Mouse (Mus musculus) forebrain, embryonic 16.5 days (tissue): ENCODE data around the gene Tmem184b. TPM values are rescaled to one million over a fixed set of nuclear protein-coding genes. Genes with fewer than 3 reads are reported as not detected.
A peak's percentile ranks its signal among the peaks of the same experiment; 100 is the strongest.

ENCODE experiments used
- ATAC-seq: fragments of 200-750 bp; cut with Nextera tagmentation; 2 replicates; pipeline ENCODE4 v1.8.0; 2017; ENCODE audit warnings: mild to moderate bottlenecking, moderate library complexity
- H3K27ac ChIP-seq: fragments of 300-500 bp; sonication (generic); 2 replicates; pipeline ENCODE4 v1.5.1; 2014; ENCODE audit warnings: low read length, control low read depth
- H3K27me3 ChIP-seq: fragments of 300-500 bp; sonication (generic); replicated peaks from 2 replicates; pipeline ENCODE4 v1.6.1; 2014; ENCODE audit warnings: low read length; ENCODE audit not compliant: control insufficient read depth, insufficient read depth
- H3K36me3 ChIP-seq: fragments of 300-500 bp; sonication (generic); 2 replicates; pipeline ENCODE4 v1.6.1; 2014; ENCODE audit not compliant: control insufficient read depth, insufficient read depth
- H3K4me1 ChIP-seq: fragments of 300-500 bp; sonication (generic); replicated peaks from 2 replicates; pipeline ENCODE4 v1.6.1; 2014; ENCODE audit warnings: low read length; ENCODE audit not compliant: control insufficient read depth, insufficient read depth
- H3K4me2 ChIP-seq: fragments of 300-500 bp; sonication (generic); 2 replicates; pipeline ENCODE4 v1.6.1; 2014; ENCODE audit warnings: mild to moderate bottlenecking, low read length, control low read depth
- H3K4me3 ChIP-seq: fragments of 300-500 bp; sonication (generic); replicated peaks from 2 replicates; pipeline ENCODE4 v1.5.1; 2014; ENCODE audit warnings: mild to moderate bottlenecking, low read length, control low read depth
- H3K9ac ChIP-seq: fragments of 300-500 bp; sonication (generic); replicated peaks from 2 replicates; pipeline ENCODE4 v1.6.1; 2014; ENCODE audit warnings: low read depth, low read length, control low read depth
- H3K9me3 ChIP-seq: fragments of 300-500 bp; sonication (generic); 2 replicates; pipeline ENCODE4 v1.6.1; 2016; ENCODE audit warnings: low read length; ENCODE audit not compliant: control insufficient read depth
- WGBS: fragments of 180-500 bp; shearing (Covaris S2); extraction: QIAGEN DNeasy Blood & Tissue Kit; methylation state at CpG from one replicate; pipeline ENCODE4 v1.1.7; 2014; 5-methylcytosine and 5-hydroxymethylcytosine counted together
- polyA plus RNA-seq: library from polyadenylated mRNA; unstranded; fragments of >200 nt; fragmentation: Nextera tagmentation; extraction: Ambion mirVana; gene quantifications from 2 replicates; pipeline ENCODE4 v1.2.1, GENCODE M21; 2015

The Tmem184b gene
- polyA plus RNA-seq, 1 experiment from 2014 or later = 43.4 TPM

- H3K27ac ChIP-seq = peak overlapping the region; percentile 84
- ATAC-seq = peak; percentile 54; the same call in 1 of the 2 replicates
- peaks cover 7% of the 10 kb centered on the region for H3K36me3 ChIP-seq
- WGBS = 33% methylated on average over 23 of the region's 23 CpGs
- no peak overlapping the region for H3K4me3 ChIP-seq
- H3K9me3 ChIP-seq = no peaks in the 10 kb centered on the region
- peak overlapping the region; percentile 20 for H3K4me2 ChIP-seq
- H3K9ac ChIP-seq = peak overlapping the region; percentile 26; the same call in 1 of the 2 replicates
- peaks cover 20% of the 10 kb centered on the region for H3K4me1 ChIP-seq
- H3K27me3 ChIP-seq = no peaks in the 10 kb centered on the region
Observed at GRCm38 (mm10) chr15:79380468-79381444, 22.6 kb downstream of the Tmem184b start.

GRCm38 (mm10) chr15:79379658-79380057 lies 23.7 kb downstream of the Tmem184b start:
- no peak for ATAC-seq
- Histone ChIP-seq H3K4me3 (no peak overlapping the region), H3K27ac (no peak overlapping the region), H3K36me3 (peaks cover 7% of the 10 kb centered on the region), H3K27me3 (no peaks in the 10 kb centered on the region), H3K4me2 (no peak overlapping the region), H3K4me1 (peaks cover 20% of the 10 kb centered on the region), H3K9ac (no peak overlapping the region), H3K9me3 (no peaks in the 10 kb centered on the region)
- 91% methylated on average over 7 of the region's 7 CpGs for WGBS

GRCm38 (mm10) chr15:79378608-79379007 lies 24.8 kb downstream of the Tmem184b start:
- Histone ChIP-seq H3K27me3 (no peaks in the 10 kb centered on the region), H3K36me3 (peaks cover 9% of the 10 kb centered on the region), H3K4me1 (peaks cover 20% of the 10 kb centered on the region), H3K27ac (no peak overlapping the region), H3K4me3 (no peak overlapping the region), H3K9ac (no peak overlapping the region), H3K9me3 (no peaks in the 10 kb centered on the region), H3K4me2 (no peak overlapping the region)
- 96% methylated on average over 10 of the region's 10 CpGs for WGBS
- ATAC-seq = no peak

GRCm38 (mm10) chr15:79377681-79378080 lies 25.7 kb downstream of the Tmem184b start:
- Histone ChIP-seq H3K9ac (no peak overlapping the region), H3K27ac (no peak overlapping the region), H3K4me2 (no peak overlapping the region), H3K27me3 (no peaks in the 10 kb centered on the region), H3K4me3 (no peak overlapping the region), H3K4me1 (peaks cover 15% of the 10 kb centered on the region), H3K36me3 (peaks cover 9% of the 10 kb centered on the region), H3K9me3 (no peaks in the 10 kb centered on the region)
- 83% methylated on average over 6 of the region's 6 CpGs for WGBS
- ATAC-seq = no peak

GRCm38 (mm10) chr15:79374760-79375159 lies 28.6 kb downstream of the Tmem184b start:
- Histone ChIP-seq H3K4me2 (no peak overlapping the region), H3K4me3 (no peak overlapping the region), H3K9ac (no peak overlapping the region), H3K4me1 (no peaks in the 10 kb centered on the region), H3K36me3 (peaks cover 9% of the 10 kb centered on the region), H3K27me3 (no peaks in the 10 kb centered on the region), H3K27ac (no peak overlapping the region), H3K9me3 (no peaks in the 10 kb centered on the region)
- WGBS = 61% methylated on average over 3 of the region's 3 CpGs
- no peak for ATAC-seq

- H3K27me3 ChIP-seq = no peaks in the 10 kb centered on the region
- no peak overlapping the region for H3K4me2 ChIP-seq
- no peak for ATAC-seq
- WGBS = 89% methylated on average over 7 of the region's 7 CpGs
- H3K4me1 ChIP-seq = no peaks in the 10 kb centered on the region
- no peak overlapping the region for H3K27ac ChIP-seq
- H3K4me3 ChIP-seq = no peak overlapping the region
- H3K9me3 ChIP-seq = no peaks in the 10 kb centered on the region
- H3K9ac ChIP-seq = no peak overlapping the region
- peaks cover 9% of the 10 kb centered on the region for H3K36me3 ChIP-seq
Observed at GRCm38 (mm10) chr15:79370281-79370843, 33.0 kb downstream of the Tmem184b start.

GRCm38 (mm10) chr15:79369452-79370280 lies 33.7 kb downstream of the Tmem184b start:
- Histone ChIP-seq H3K36me3 (peaks cover 10% of the 10 kb centered on the region), H3K9me3 (no peaks in the 10 kb centered on the region), H3K27me3 (no peaks in the 10 kb centered on the region), H3K4me2 (no peak overlapping the region), H3K4me1 (no peaks in the 10 kb centered on the region), H3K4me3 (no peak overlapping the region), H3K27ac (no peak overlapping the region), H3K9ac (no peak overlapping the region)
- 81% methylated on average over 15 of the region's 15 CpGs for WGBS
- no peak for ATAC-seq

- Histone ChIP-seq H3K4me2 (no peak overlapping the region), H3K9ac (no peak overlapping the region), H3K27ac (no peak overlapping the region), H3K27me3 (no peaks in the 10 kb centered on the region), H3K36me3 (peaks cover 8% of the 10 kb centered on the region), H3K4me3 (no peak overlapping the region), H3K9me3 (no peaks in the 10 kb centered on the region), H3K4me1 (no peaks in the 10 kb centered on the region)
- no peak for ATAC-seq
- 92% methylated on average over 8 of the region's 8 CpGs for WGBS
Observed at GRCm38 (mm10) chr15:79368861-79369440, 34.4 kb downstream of the Tmem184b start.
